Mouse (Mus musculus) B cell, adult 62 days (primary cell): ENCODE data around the gene Gm10647. TPM values are rescaled to one million over a fixed set of nuclear protein-coding genes. Genes with fewer than 3 reads are reported as not detected.

ENCODE experiments used
- total RNA-seq: library from RNA; stranded (reverse); gene quantifications from 4 replicates; pipeline ENCODE4 v1.2.4, GENCODE M21; 2023

Gene Gm10647
- not detected in 4 replicates for total RNA-seq

GRCm38 (mm10) chr9:66796739-66797138 is at the start of gene Gm10647:
Gm10647 (plus strand) TSS chr9:66797039.

GRCm38 (mm10) chr9:66795464-66796324 is 1.1 kb upstream of the Gm10647 start, which contains the start of gene Aph1b:
Aph1b (minus strand) TSS chr9:66795490.

GRCm38 (mm10) chr9:66834318-66835096 is 37.7 kb downstream of the Gm10647 start, which contains the start of gene Aph1c:
Aph1c (minus strand) TSS chr9:66834726.

Other genes starting within 250 kb of the Gm10647 start
- 86.7 to 98.1 TPM (median 96.6 TPM) in 4 replicates for gene Usp3, start 203.9 kb upstream of the Gm10647 start, total RNA-seq
- 0.17 to 0.19 TPM in 2 of 4 replicates, not detected in the others for gene Car12, start 83.4 kb upstream of the Gm10647 start, total RNA-seq
- 1.1 to 3.0 TPM (median 2.0 TPM) in 4 replicates for gene Aph1b, start 1.5 kb upstream of the Gm10647 start, total RNA-seq
- 0.63 to 1.1 TPM (median 0.88 TPM) in 4 replicates for gene Aph1c, start 37.7 kb downstream of the Gm10647 start, total RNA-seq
- 33.2 to 36.0 TPM (median 34.1 TPM) in 4 replicates for gene Rab8b, start 122.6 kb downstream of the Gm10647 start, total RNA-seq
- 37.7 to 55.3 TPM (median 50.2 TPM) in 4 replicates for gene Rps27l, start 149.0 kb downstream of the Gm10647 start, total RNA-seq
- 26.0 to 32.9 TPM (median 29.5 TPM) in 4 replicates for gene Lactb, start 178.4 kb downstream of the Gm10647 start, total RNA-seq